Mouse (Mus musculus) kidney, adult 2 months (tissue): ENCODE results near the gene Kalrn. TPM values are rescaled to one million over a fixed set of nuclear protein-coding genes. Genes with fewer than 3 reads are reported as not detected.

ENCODE experiments used
- DNase-seq: peaks from one replicate; pipeline ENCODE4 v3.0.0; 2021
- H3K27ac ChIP-seq: fragments of 200-500 bp; 2 replicates; pipeline ENCODE4 v1.5.1; 2012; ENCODE audit warnings: low read depth, low read length, control low read depth, inconsistent platforms; ENCODE audit not compliant: insufficient read depth
- H3K27me3 ChIP-seq: fragments of 200-500 bp; replicated peaks from 2 replicates; pipeline ENCODE4 v1.6.1; 2012; ENCODE audit warnings: mild to moderate bottlenecking, moderate library complexity, low read length, inconsistent platforms; ENCODE audit not compliant: control insufficient read depth, insufficient read depth
- H3K36me3 ChIP-seq: fragments of 200-500 bp; 2 replicates; pipeline ENCODE4 v1.6.1; 2012; ENCODE audit warnings: mild to moderate bottlenecking, moderate library complexity, low read length, inconsistent platforms; ENCODE audit not compliant: control insufficient read depth, insufficient read depth
- H3K4me1 ChIP-seq: fragments of 200-500 bp; 2 replicates; pipeline ENCODE4 v1.6.1; 2011; ENCODE audit warnings: low read length; ENCODE audit not compliant: control insufficient read depth, insufficient read depth
- H3K4me3 ChIP-seq: fragments of 200-500 bp; 2 replicates; pipeline ENCODE4 v1.5.1; 2011; ENCODE audit warnings: mild to moderate bottlenecking, low read depth, low read length, control low read depth; ENCODE audit not compliant: insufficient read depth
- CTCF ChIP-seq: fragments of 200-500 bp; conservative IDR thresholded peaks from 2 replicates; pipeline ENCODE4 v1.5.1; 2011; ENCODE audit warnings: low read depth, mild to moderate bottlenecking, control low read depth, low read length, moderate library complexity, mixed read lengths; ENCODE audit not compliant: insufficient read depth, insufficient read length
- POLR2A ChIP-seq: fragments of 200-500 bp; IDR thresholded peaks from one replicate; pipeline ENCODE4 v1.6.1; 2011; ENCODE audit warnings: low read depth, low read length, control low read depth
- WGBS: fragments of 180-500 bp; shearing (Covaris S2); methylation state at CpG from one replicate; pipeline ENCODE4 v1.1.7; 2018; 5-methylcytosine and 5-hydroxymethylcytosine counted together
- polyA plus RNA-seq: library from polyadenylated mRNA; depleted of rRNA; stranded (reverse); fragments of >200 nt; gene quantifications from 2 replicates; pipeline ENCODE4 v1.2.3, GENCODE M21; 2012

The Kalrn gene
- polyA plus RNA-seq, 1 experiment = 8.6 TPM

DNA sequence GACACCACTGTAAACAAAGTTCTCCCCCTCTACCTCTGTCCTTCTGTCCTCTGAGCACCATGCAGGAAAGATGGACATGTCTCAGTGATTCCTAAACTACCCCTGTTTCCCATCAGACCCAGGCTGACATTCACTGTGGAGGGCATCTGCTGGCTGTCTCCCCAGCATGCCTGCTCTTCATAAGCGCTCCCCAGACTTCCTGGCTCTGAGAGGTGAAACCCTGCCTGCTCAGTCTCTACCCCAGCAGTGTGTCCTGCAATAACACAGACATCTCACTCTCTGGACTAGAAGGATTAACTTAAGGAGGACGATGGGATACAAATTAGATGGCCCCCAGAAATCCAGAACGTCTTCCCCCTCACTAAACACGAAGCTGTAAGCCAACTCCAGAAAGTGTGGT lies 493.8 kb downstream of the Kalrn start:
- no peak for DNase-seq
- TF ChIP-seq POLR2A (no peak), CTCF (no peak)
- Histone ChIP-seq H3K4me1 (no peaks in the 10 kb centered on the region), H3K36me3 (no peaks in the 10 kb centered on the region), H3K27me3 (no peaks in the 10 kb centered on the region), H3K27ac (no peak overlapping the region), H3K4me3 (no peak overlapping the region)
- 86% methylated on average over 4 of the region's 4 CpGs for WGBS

DNA sequence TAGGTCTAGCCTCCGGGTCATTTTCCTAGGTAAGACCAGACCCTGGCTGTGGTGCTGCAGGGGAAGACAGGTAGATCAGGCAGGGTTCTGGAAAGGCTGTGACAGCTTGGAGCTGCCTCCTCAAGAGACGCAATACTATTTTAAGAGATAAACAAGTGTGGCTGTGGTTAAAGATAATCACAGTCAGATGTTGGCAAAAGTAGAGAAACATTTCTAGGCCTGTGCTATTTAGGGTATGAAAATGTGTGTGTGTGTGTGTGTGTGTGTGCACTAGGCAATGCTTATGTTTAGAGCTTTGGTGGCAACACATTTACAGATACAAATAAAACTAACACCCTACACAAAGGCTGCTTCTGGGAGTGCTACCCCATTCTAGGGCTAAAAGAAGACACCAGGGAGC lies 494.6 kb downstream of the Kalrn start:
- H3K27me3 ChIP-seq = no peaks in the 10 kb centered on the region
- H3K4me3 ChIP-seq = no peak overlapping the region
- TF ChIP-seq POLR2A (no peak), CTCF (no peak)
- no peaks in the 10 kb centered on the region for H3K4me1 ChIP-seq
- DNase-seq = no peak
- no peak overlapping the region for H3K27ac ChIP-seq
- no peaks in the 10 kb centered on the region for H3K36me3 ChIP-seq
- 88% methylated on average over 2 of the region's 2 CpGs for WGBS

- Histone ChIP-seq H3K4me1 (no peaks in the 10 kb centered on the region), H3K27me3 (no peaks in the 10 kb centered on the region), H3K4me3 (no peak overlapping the region), H3K36me3 (no peaks in the 10 kb centered on the region), H3K27ac (no peak overlapping the region)
- DNase-seq = no peak
- no peak for TF ChIP-seq CTCF
- TF ChIP-seq POLR2A = no peak
- 84% methylated on average over 3 of the region's 3 CpGs for WGBS
Observed at GRCm38 (mm10) chr16:34076101-34076500, 497.2 kb downstream of the Kalrn start.

- H3K4me1 ChIP-seq = peaks cover 3% of the 10 kb centered on the region; the same call in 1 of the 2 replicates
- TF ChIP-seq CTCF (no peak; the same call in 1 of the 2 replicates), POLR2A (no peak)
- no peak overlapping the region for H3K27ac ChIP-seq
- H3K27me3 ChIP-seq = no peaks in the 10 kb centered on the region
- H3K4me3 ChIP-seq = no peak overlapping the region
- H3K36me3 ChIP-seq = no peaks in the 10 kb centered on the region
- DNase-seq = no peak
- WGBS = 95% methylated on average over 4 of the region's 4 CpGs
Observed at GRCm38 (mm10) chr16:34073930-34074329, 499.4 kb downstream of the Kalrn start.

- 66% methylated on average over 3 of the region's 3 CpGs for whole genome bisulfite sequencing
- Histone ChIP-seq H3K36me3 (no peaks in the 10 kb centered on the region), H3K27ac (no peak overlapping the region), H3K27me3 (no peaks in the 10 kb centered on the region), H3K4me3 (no peak overlapping the region), H3K4me1 (peaks cover 10% of the 10 kb centered on the region; the same call in 1 of the 2 replicates)
- TF ChIP-seq CTCF (no peak), POLR2A (no peak)
- DNase-seq = no peak
Observed at GRCm38 (mm10) chr16:34072136-34072535, 501.2 kb downstream of the Kalrn start.

DNA sequence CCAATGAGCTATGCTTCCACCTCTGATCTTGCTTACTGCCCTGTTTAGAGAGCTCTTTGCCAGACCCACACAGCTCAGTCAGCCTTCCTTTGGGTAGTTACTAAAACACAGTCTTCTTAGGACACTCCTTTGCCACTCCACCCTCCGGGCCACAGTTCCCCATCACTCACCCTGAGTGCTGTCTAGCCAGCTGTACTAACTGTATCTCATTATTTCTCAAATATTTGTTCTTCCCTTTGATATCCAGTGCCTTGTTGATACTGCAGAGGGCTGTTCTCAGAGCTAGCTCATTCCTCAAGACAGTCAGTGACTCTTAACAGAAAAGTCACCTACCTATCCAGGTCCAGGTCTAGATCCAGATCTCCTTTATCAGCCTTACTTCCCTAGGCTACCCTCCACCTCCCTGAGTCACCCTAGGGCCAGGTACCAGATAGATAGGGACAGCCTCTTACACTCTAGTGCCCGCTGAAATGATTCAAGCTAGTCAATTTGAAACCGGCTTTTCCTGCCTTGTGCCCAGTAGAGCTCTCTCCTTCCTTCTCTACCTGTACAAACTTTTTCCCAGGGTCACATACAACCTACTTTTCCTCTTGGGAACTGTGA lies 502.0 kb downstream of the Kalrn start:
- Histone ChIP-seq H3K27me3 (no peaks in the 10 kb centered on the region), H3K4me1 (peaks cover 12% of the 10 kb centered on the region; the same call in 1 of the 2 replicates), H3K27ac (no peak overlapping the region), H3K4me3 (no peak overlapping the region), H3K36me3 (no peaks in the 10 kb centered on the region)
- 87% methylated on average over 3 of the region's 3 CpGs for WGBS
- TF ChIP-seq POLR2A = no peak
- no peak for TF ChIP-seq CTCF
- no peak for DNase-seq

- Histone ChIP-seq H3K4me3 (no peak overlapping the region), H3K27me3 (no peaks in the 10 kb centered on the region), H3K27ac (no peak overlapping the region), H3K4me1 (peaks cover 12% of the 10 kb centered on the region; the same call in 1 of the 2 replicates), H3K36me3 (no peaks in the 10 kb centered on the region)
- no peak for TF ChIP-seq POLR2A
- WGBS = 69% methylated on average over 3 of the region's 3 CpGs
- no peak for DNase-seq
Observed at GRCm38 (mm10) chr16:34069481-34069880, 503.9 kb downstream of the Kalrn start.
